Mouse (Mus musculus): ENCODE data around the gene Rb1. TPM values are rescaled to one million over a fixed set of nuclear protein-coding genes. Genes with fewer than 3 reads are reported as not detected.

Rb1 gene
- polyA plus RNA-seq, 1 experiment, result 14.2 TPM

- Histone ChIP-seq H3K36me3 (ENCODE audit: control insufficient read depth, insufficient read depth) (no peaks in the 10 kb centered on the region), H3K27me3 (ENCODE audit: control insufficient read depth, insufficient read depth, insufficient read length) (no peaks in the 10 kb centered on the region), H3ac (ENCODE audit: control insufficient read depth, insufficient read length) (no peak overlapping the region), H3K79me2 (ENCODE audit: control insufficient read depth, insufficient read depth) (no peaks in the 10 kb centered on the region), H3K4me2 (ENCODE audit: low read depth) (no peak overlapping the region), H3K4me3 (no peak overlapping the region)
- no peak for TF ChIP-seq USF1 (IDR thresholded peaks at IDR 0.05; ENCODE audit: low read depth)
- no peak for TF ChIP-seq MAX (IDR thresholded peaks at IDR 0.05; ENCODE audit: low read depth)
- no peak for TF ChIP-seq CEBPB (IDR thresholded peaks at IDR 0.05; ENCODE audit: insufficient read depth, poor library complexity, severe bottlenecking)
- no peak for TF ChIP-seq SRF (IDR thresholded peaks at IDR 0.05; ENCODE audit: control insufficient read depth, insufficient read length, low read depth)
- TF ChIP-seq E2F4 (IDR thresholded peaks at IDR 0.05; ENCODE audit: insufficient read depth), result no peak
- no peak for TF ChIP-seq TCF12 (IDR thresholded peaks at IDR 0.05; ENCODE audit: insufficient read depth, poor library complexity, severe bottlenecking)
- TF ChIP-seq REST (IDR thresholded peaks at IDR 0.05; ENCODE audit: insufficient read depth, insufficient read length), result no peak
- no peak for TF ChIP-seq MYOG (IDR thresholded peaks at IDR 0.05; ENCODE audit: control insufficient read depth in 1 of 3, insufficient read depth in 1 of 3, insufficient read length in 2 of 3, low read depth in 2 of 3)
- no peak for TF ChIP-seq POLR2AphosphoS2 (IDR thresholded peaks at IDR 0.05; ENCODE audit: insufficient read length, low read depth)
These were observed 162.1 kb downstream of the Rb1 start for GRCm38 (mm10) chr14:73163363-73163998.

DNA sequence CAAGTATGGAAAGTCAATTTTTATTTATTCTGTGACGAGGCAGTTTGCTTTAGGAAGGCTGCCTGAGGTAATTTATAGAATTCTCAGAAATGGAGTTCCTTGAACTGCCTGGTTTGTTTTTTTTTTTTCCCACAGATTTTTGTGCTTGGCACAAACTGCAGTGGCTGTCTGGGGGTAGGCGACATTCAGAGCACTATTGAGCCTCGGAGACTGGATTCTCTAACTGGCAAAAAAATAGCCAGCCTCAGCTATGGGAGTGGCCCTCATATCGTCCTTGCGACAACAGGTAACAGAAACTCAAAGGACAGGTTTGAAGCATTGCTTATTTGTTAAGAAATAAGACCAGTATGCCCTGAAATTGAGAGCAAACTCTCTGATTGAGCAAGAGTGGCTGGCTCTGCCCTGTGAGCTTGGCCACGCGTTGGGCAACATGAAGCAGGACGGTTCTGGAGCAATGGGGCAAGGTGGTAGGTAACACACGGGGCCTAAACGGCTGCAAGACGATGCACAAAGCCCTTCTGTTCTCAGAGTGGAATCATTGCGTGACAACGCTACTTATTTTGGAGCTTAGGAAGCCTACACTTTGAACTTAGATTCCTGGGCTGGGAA lies 163.3 kb downstream of the Rb1 start:
- Histone ChIP-seq H3K27me3 (ENCODE audit: control insufficient read depth, insufficient read depth, insufficient read length) (no peaks in the 10 kb centered on the region), H3K4me3 (no peak overlapping the region), H3ac (ENCODE audit: control insufficient read depth, insufficient read length) (no peak overlapping the region), H3K36me3 (ENCODE audit: control insufficient read depth, insufficient read depth) (no peaks in the 10 kb centered on the region), H3K79me2 (ENCODE audit: control insufficient read depth, insufficient read depth) (no peaks in the 10 kb centered on the region), H3K4me2 (ENCODE audit: low read depth) (no peak overlapping the region)
- TF ChIP-seq TCF12 (IDR thresholded peaks at IDR 0.05; ENCODE audit: insufficient read depth, poor library complexity, severe bottlenecking) (no peak), MYOD1 (IDR thresholded peaks at IDR 0.05; ENCODE audit: control insufficient read depth in 1 of 3, insufficient read length in 2 of 3, low read depth in 2 of 3) (no peak), TCF3 (IDR thresholded peaks at IDR 0.05; ENCODE audit: insufficient read length, low read depth) (no peak), POLR2A (IDR thresholded peaks at IDR 0.05; ENCODE audit: insufficient read length, low read depth) (no peak)

- no peak overlapping the region for H3ac ChIP-seq (ENCODE audit: control insufficient read depth, insufficient read length)
These were observed 164.3 kb downstream of the Rb1 start for GRCm38 (mm10) chr14:73161303-73161702.

DNA sequence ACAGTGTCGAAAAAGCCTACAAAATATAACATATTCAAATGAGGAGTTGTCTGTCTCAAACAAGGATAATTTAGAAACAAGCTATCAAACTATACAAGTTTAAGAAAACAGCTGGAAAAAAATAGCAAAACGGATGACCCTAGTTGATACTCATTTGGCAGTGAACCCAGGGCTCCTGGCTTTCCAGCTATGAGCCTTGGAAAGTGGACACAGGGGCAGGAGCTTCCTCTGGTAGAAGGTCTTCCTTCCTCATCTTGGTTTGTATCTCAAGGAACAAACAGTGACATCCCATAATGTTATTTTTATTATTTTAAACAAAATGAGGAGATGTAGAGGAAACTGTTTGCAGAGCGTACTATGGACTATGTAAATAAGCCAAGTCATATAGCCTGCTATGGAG lies 177.5 kb downstream of the Rb1 start:
- no peak for TF ChIP-seq POLR2A (IDR thresholded peaks at IDR 0.05; ENCODE audit: insufficient read length, low read depth)
- no peak for TF ChIP-seq MYOG (IDR thresholded peaks at IDR 0.05; ENCODE audit: control insufficient read depth in 1 of 3, insufficient read depth in 1 of 3, insufficient read length in 2 of 3, low read depth in 2 of 3)
- no peak for TF ChIP-seq MYOD1 (IDR thresholded peaks at IDR 0.05; ENCODE audit: control insufficient read depth in 1 of 3, insufficient read length in 2 of 3, low read depth in 2 of 3)
- no peak for TF ChIP-seq POLR2AphosphoS2 (IDR thresholded peaks at IDR 0.05; ENCODE audit: insufficient read length, low read depth)
- no peak for TF ChIP-seq MAX (IDR thresholded peaks at IDR 0.05; ENCODE audit: low read depth)
- TF ChIP-seq E2F4 (IDR thresholded peaks at IDR 0.05; ENCODE audit: insufficient read depth), result no peak
- no peak for TF ChIP-seq REST (IDR thresholded peaks at IDR 0.05; ENCODE audit: insufficient read depth, insufficient read length)
- no peak for TF ChIP-seq USF1 (IDR thresholded peaks at IDR 0.05; ENCODE audit: low read depth)
- TF ChIP-seq SRF (IDR thresholded peaks at IDR 0.05; ENCODE audit: control insufficient read depth, insufficient read length, low read depth), result no peak
- TF ChIP-seq TCF12 (IDR thresholded peaks at IDR 0.05; ENCODE audit: insufficient read depth, poor library complexity, severe bottlenecking), result no peak
- no peak for TF ChIP-seq CEBPB (IDR thresholded peaks at IDR 0.05; ENCODE audit: insufficient read depth, poor library complexity, severe bottlenecking)
- TF ChIP-seq TCF3 (IDR thresholded peaks at IDR 0.05; ENCODE audit: insufficient read length, low read depth), result no peak
- H3K36me3 ChIP-seq (ENCODE audit: control insufficient read depth, insufficient read depth), result no peaks in the 10 kb centered on the region
- H3K4me2 ChIP-seq (ENCODE audit: low read depth), result no peak overlapping the region
- H3K27me3 ChIP-seq (ENCODE audit: control insufficient read depth, insufficient read depth, insufficient read length), result no peaks in the 10 kb centered on the region
- H3ac ChIP-seq (ENCODE audit: control insufficient read depth, insufficient read length), result no peak overlapping the region
- no peaks in the 10 kb centered on the region for H3K79me2 ChIP-seq (ENCODE audit: control insufficient read depth, insufficient read depth)
- H3K4me3 ChIP-seq, result no peak overlapping the region

More at GRCm38 (mm10) chr14:73161303-73161702, 164.3 kb downstream of the Rb1 start:
- no peak overlapping the region for H3K4me2 ChIP-seq (ENCODE audit: low read depth)
- H3K36me3 ChIP-seq (ENCODE audit: control insufficient read depth, insufficient read depth), result no peaks in the 10 kb centered on the region
- no peak overlapping the region for H3K4me3 ChIP-seq
- TF ChIP-seq MYOG (IDR thresholded peaks at IDR 0.05; ENCODE audit: control insufficient read depth in 1 of 3, insufficient read depth in 1 of 3, insufficient read length in 2 of 3, low read depth in 2 of 3) (no peak), SRF (IDR thresholded peaks at IDR 0.05; ENCODE audit: control insufficient read depth, insufficient read length, low read depth) (no peak), E2F4 (IDR thresholded peaks at IDR 0.05; ENCODE audit: insufficient read depth) (no peak), POLR2A (IDR thresholded peaks at IDR 0.05; ENCODE audit: insufficient read length, low read depth) (no peak), MYOD1 (IDR thresholded peaks at IDR 0.05; ENCODE audit: control insufficient read depth in 1 of 3, insufficient read length in 2 of 3, low read depth in 2 of 3) (no peak), TCF3 (IDR thresholded peaks at IDR 0.05; ENCODE audit: insufficient read length, low read depth) (no peak), CEBPB (IDR thresholded peaks at IDR 0.05; ENCODE audit: insufficient read depth, poor library complexity, severe bottlenecking) (no peak), MAX (IDR thresholded peaks at IDR 0.05; ENCODE audit: low read depth) (no peak), USF1 (IDR thresholded peaks at IDR 0.05; ENCODE audit: low read depth) (no peak)
- no peaks in the 10 kb centered on the region for H3K27me3 ChIP-seq (ENCODE audit: control insufficient read depth, insufficient read depth, insufficient read length)
- H3K79me2 ChIP-seq (ENCODE audit: control insufficient read depth, insufficient read depth), result no peaks in the 10 kb centered on the region

- H3K27me3 ChIP-seq (ENCODE audit: control insufficient read depth, insufficient read depth, insufficient read length), result no peaks in the 10 kb centered on the region
- TF ChIP-seq SRF (IDR thresholded peaks at IDR 0.05; ENCODE audit: control insufficient read depth, insufficient read length, low read depth) (no peak), POLR2A (IDR thresholded peaks at IDR 0.05; ENCODE audit: insufficient read length, low read depth) (no peak), MYOG (IDR thresholded peaks at IDR 0.05; ENCODE audit: control insufficient read depth in 1 of 3, insufficient read depth in 1 of 3, insufficient read length in 2 of 3, low read depth in 2 of 3) (no peak), CEBPB (IDR thresholded peaks at IDR 0.05; ENCODE audit: insufficient read depth, poor library complexity, severe bottlenecking) (no peak), TCF3 (IDR thresholded peaks at IDR 0.05; ENCODE audit: insufficient read length, low read depth) (no peak), POLR2AphosphoS2 (IDR thresholded peaks at IDR 0.05; ENCODE audit: insufficient read length, low read depth) (no peak), REST (IDR thresholded peaks at IDR 0.05; ENCODE audit: insufficient read depth, insufficient read length) (no peak), TCF12 (IDR thresholded peaks at IDR 0.05; ENCODE audit: insufficient read depth, poor library complexity, severe bottlenecking) (no peak), MAX (IDR thresholded peaks at IDR 0.05; ENCODE audit: low read depth) (no peak), E2F4 (IDR thresholded peaks at IDR 0.05; ENCODE audit: insufficient read depth) (no peak), MYOD1 (IDR thresholded peaks at IDR 0.05; ENCODE audit: control insufficient read depth in 1 of 3, insufficient read length in 2 of 3, low read depth in 2 of 3) (no peak), USF1 (IDR thresholded peaks at IDR 0.05; ENCODE audit: low read depth) (no peak)
These were observed 178.9 kb downstream of the Rb1 start for GRCm38 (mm10) chr14:73146721-73147120.

More at GRCm38 (mm10) chr14:73146721-73147120, 178.9 kb downstream of the Rb1 start:
- Histone ChIP-seq H3ac (ENCODE audit: control insufficient read depth, insufficient read length) (no peak overlapping the region), H3K36me3 (ENCODE audit: control insufficient read depth, insufficient read depth) (no peaks in the 10 kb centered on the region), H3K4me2 (ENCODE audit: low read depth) (no peak overlapping the region), H3K4me3 (no peak overlapping the region), H3K79me2 (ENCODE audit: control insufficient read depth, insufficient read depth) (no peaks in the 10 kb centered on the region)
